Mouse (Mus musculus): ENCODE results near the gene E130309D02Rik. TPM values are rescaled to one million over a fixed set of nuclear protein-coding genes. Genes with fewer than 3 reads are reported as not detected.

The E130309D02Rik gene
- total and polyA plus RNA-seq, 3 experiments = 13.1 to 17.5 (median 16.9) TPM

- Histone ChIP-seq H3K4me1 (ENCODE audit: control insufficient read depth, insufficient read depth, low read length) (peaks cover 2% of the 10 kb centered on the region; the same call in 1 of the 2 replicates), H3K4me3 (no peak overlapping the region), H3K27me3 (ENCODE audit: control insufficient read depth, insufficient read depth, low read length) (no peaks in the 10 kb centered on the region), H3K79me2 (replicated peaks; ENCODE audit: control insufficient read depth, insufficient read depth, low read length) (no peaks in the 10 kb centered on the region), H3K36me3 (ENCODE audit: control insufficient read depth, insufficient read depth, low read length) (no peaks in the 10 kb centered on the region), H3K27ac (no peak overlapping the region), H3K9ac (ENCODE audit: low read depth, low read length) (no peak overlapping the region)
- intact Hi-C loops (cut with DNase I) = no loop called here
- WGBS = 85% methylated on average over 10 of the region's 10 CpGs
- no peak for DNase-seq
- TF ChIP-seq CTCF (IDR thresholded peaks at IDR 0.05) (no peak), EP300 (IDR thresholded peaks at IDR 0.05; ENCODE audit: insufficient read depth, low read depth, low read length) (no peak), POLR2A (IDR thresholded peaks at IDR 0.05; ENCODE audit: insufficient read depth, low read depth, low read length) (no peak)
These were observed 50.5 kb downstream of the E130309D02Rik start for GRCm38 (mm10) chr5:143264689-143265088.

DNA sequence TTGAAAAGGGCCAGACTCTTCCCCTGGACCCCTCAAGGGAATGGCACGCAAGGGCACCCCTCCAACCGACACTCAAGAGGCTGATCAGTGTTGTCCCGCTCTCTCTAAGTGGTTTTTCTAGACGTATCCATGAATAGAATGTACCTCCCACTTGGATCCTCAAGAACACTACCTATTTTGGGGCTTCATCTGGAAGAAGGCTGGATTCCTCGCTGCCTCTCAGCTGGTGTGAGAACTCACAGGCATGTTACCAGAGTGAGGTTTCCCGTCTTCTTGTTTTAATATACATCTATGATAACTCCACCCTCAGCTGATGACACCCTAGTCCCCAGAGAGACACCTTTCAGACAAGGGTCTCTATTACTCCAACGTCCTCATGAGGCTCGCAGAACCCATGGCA, 53.5 kb downstream of the E130309D02Rik start:
- H3K4me3 ChIP-seq = no peak overlapping the region
- no peaks in the 10 kb centered on the region for H3K79me2 ChIP-seq (replicated peaks; ENCODE audit: control insufficient read depth, insufficient read depth, low read length)
- 87% methylated on average over 8 of the region's 8 CpGs for WGBS
- H3K4me1 ChIP-seq (ENCODE audit: control insufficient read depth, insufficient read depth, low read length) = no peaks in the 10 kb centered on the region
- no peak for DNase-seq
- no peak overlapping the region for H3K27ac ChIP-seq
- TF ChIP-seq EP300 (IDR thresholded peaks at IDR 0.05; ENCODE audit: insufficient read depth, low read depth, low read length) = no peak
- TF ChIP-seq POLR2A (IDR thresholded peaks at IDR 0.05; ENCODE audit: insufficient read depth, low read depth, low read length) = no peak
- no peak for TF ChIP-seq CTCF (IDR thresholded peaks at IDR 0.05)
- intact Hi-C loops (cut with DNase I) = no loop called here
- no peak overlapping the region for H3K9ac ChIP-seq (ENCODE audit: low read depth, low read length)
- H3K27me3 ChIP-seq (ENCODE audit: control insufficient read depth, insufficient read depth, low read length) = no peaks in the 10 kb centered on the region
- no peaks in the 10 kb centered on the region for H3K36me3 ChIP-seq (ENCODE audit: control insufficient read depth, insufficient read depth, low read length)

- 93% methylated on average over 5 of the region's 5 CpGs for whole genome bisulfite sequencing
- Histone ChIP-seq H3K4me1 (ENCODE audit: control insufficient read depth, insufficient read depth, low read length) (no peaks in the 10 kb centered on the region), H3K4me3 (no peak overlapping the region), H3K9ac (ENCODE audit: low read depth, low read length) (no peak overlapping the region), H3K27ac (no peak overlapping the region), H3K27me3 (ENCODE audit: control insufficient read depth, insufficient read depth, low read length) (peaks cover 10% of the 10 kb centered on the region), H3K79me2 (replicated peaks; ENCODE audit: control insufficient read depth, insufficient read depth, low read length) (no peaks in the 10 kb centered on the region), H3K36me3 (ENCODE audit: control insufficient read depth, insufficient read depth, low read length) (no peaks in the 10 kb centered on the region)
- no peak for DNase-seq
- no peak for TF ChIP-seq POLR2A (IDR thresholded peaks at IDR 0.05; ENCODE audit: insufficient read depth, low read depth, low read length)
- TF ChIP-seq EP300 (IDR thresholded peaks at IDR 0.05; ENCODE audit: insufficient read depth, low read depth, low read length) = no peak
- no peak for TF ChIP-seq CTCF (IDR thresholded peaks at IDR 0.05)
- intact Hi-C loops (cut with DNase I) = no loop called here
These were observed 59.4 kb downstream of the E130309D02Rik start for GRCm38 (mm10) chr5:143255802-143256201.

GRCm38 (mm10) chr5:143255131-143255519, 60.0 kb downstream of the E130309D02Rik start:
- Histone ChIP-seq H3K79me2 (replicated peaks; ENCODE audit: control insufficient read depth, insufficient read depth, low read length) (no peaks in the 10 kb centered on the region), H3K36me3 (ENCODE audit: control insufficient read depth, insufficient read depth, low read length) (no peaks in the 10 kb centered on the region), H3K9ac (ENCODE audit: low read depth, low read length) (no peak overlapping the region), H3K27me3 (ENCODE audit: control insufficient read depth, insufficient read depth, low read length) (peaks cover 10% of the 10 kb centered on the region), H3K4me3 (no peak overlapping the region), H3K4me1 (ENCODE audit: control insufficient read depth, insufficient read depth, low read length) (no peaks in the 10 kb centered on the region), H3K27ac (no peak overlapping the region)
- DNase-seq = no peak
- intact Hi-C loops (cut with DNase I) = no loop called here
- 60% methylated on average over 24 of the region's 24 CpGs for WGBS
- TF ChIP-seq POLR2A (IDR thresholded peaks at IDR 0.05; ENCODE audit: insufficient read depth, low read depth, low read length) = no peak
- TF ChIP-seq EP300 (IDR thresholded peaks at IDR 0.05; ENCODE audit: insufficient read depth, low read depth, low read length) = no peak
- no peak for TF ChIP-seq CTCF (IDR thresholded peaks at IDR 0.05)

DNA sequence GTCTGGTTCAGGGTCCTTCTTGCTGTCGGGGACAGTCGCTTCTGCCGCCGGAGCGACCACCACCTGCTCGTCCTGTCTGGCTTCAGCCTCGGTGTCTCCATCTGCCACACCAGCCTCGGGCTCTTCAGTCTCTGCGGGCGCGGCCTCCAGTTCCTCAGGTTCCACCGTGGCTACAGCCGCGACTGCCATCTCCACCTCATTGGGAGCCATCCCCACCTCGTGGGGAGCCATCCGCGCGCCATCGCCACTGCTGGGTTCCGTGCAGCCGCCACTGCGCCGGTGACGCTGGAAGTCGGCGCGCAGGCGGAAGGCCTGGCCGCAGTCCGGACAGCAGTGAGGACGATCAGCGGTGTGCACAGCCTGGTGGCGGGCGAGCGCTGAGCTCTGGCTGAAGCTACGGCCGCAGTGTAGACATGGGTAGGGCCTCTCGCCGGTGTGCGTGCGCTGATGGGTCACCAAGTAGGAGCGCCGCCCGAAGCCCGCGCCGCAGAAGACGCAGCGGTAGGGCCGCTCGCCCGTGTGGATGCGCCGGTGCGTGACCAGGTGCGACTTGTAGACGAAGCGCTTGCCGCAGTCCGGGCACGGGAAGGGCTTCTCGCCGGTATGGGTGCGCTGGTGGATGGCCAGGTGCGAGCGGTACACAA, 60.6 kb downstream of the E130309D02Rik start:
- H3K27me3 ChIP-seq (ENCODE audit: control insufficient read depth, insufficient read depth, low read length) = peaks cover 10% of the 10 kb centered on the region
- H3K36me3 ChIP-seq (ENCODE audit: control insufficient read depth, insufficient read depth, low read length) = no peaks in the 10 kb centered on the region

DNA sequence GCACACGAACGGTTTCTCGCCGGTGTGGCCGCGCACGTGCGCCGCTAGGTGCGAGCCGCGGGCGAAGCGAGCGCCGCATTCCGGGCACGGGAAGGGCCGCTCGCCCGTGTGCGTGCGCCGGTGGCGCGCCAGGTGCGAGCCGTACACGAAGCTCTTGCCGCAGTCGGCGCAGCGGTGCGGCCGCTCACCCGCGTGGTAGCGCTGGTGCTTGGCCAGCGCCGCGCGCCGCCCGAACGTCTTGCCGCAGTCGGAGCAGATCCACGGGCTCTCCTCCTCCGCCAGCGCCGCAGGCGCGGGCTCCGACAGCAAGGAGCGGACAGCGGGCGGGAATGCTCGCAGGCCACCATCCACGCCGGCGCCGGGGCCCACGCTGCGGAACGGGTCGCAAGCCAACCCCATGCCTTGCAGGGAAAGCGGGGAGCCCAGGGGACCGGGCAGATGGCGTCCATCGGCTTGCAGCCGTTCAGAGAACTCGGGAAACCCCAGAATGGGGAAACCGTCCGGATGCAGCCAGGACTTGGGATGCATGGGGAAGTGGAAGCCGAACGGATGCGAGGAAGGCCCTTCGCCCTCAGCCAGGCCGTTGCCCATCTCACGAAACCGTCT, 61.2 kb downstream of the E130309D02Rik start:
- Histone ChIP-seq H3K9ac (ENCODE audit: low read depth, low read length) (no peak overlapping the region), H3K79me2 (replicated peaks; ENCODE audit: control insufficient read depth, insufficient read depth, low read length) (no peaks in the 10 kb centered on the region), H3K27ac (no peak overlapping the region), H3K36me3 (ENCODE audit: control insufficient read depth, insufficient read depth, low read length) (no peaks in the 10 kb centered on the region), H3K4me3 (no peak overlapping the region), H3K4me1 (ENCODE audit: control insufficient read depth, insufficient read depth, low read length) (no peaks in the 10 kb centered on the region), H3K27me3 (ENCODE audit: control insufficient read depth, insufficient read depth, low read length) (peaks cover 10% of the 10 kb centered on the region)
- WGBS = 28% methylated on average over 81 of the region's 81 CpGs
- DNase-seq = no peak
- TF ChIP-seq EP300 (IDR thresholded peaks at IDR 0.05; ENCODE audit: insufficient read depth, low read depth, low read length) (no peak), POLR2A (IDR thresholded peaks at IDR 0.05; ENCODE audit: insufficient read depth, low read depth, low read length) (no peak), CTCF (IDR thresholded peaks at IDR 0.05) (no peak)
- intact Hi-C loops (cut with DNase I) = no loop called here

More for the DNA sequence above, 60.6 kb downstream of the E130309D02Rik start:
- TF ChIP-seq CTCF (IDR thresholded peaks at IDR 0.05) (no peak), POLR2A (IDR thresholded peaks at IDR 0.05; ENCODE audit: insufficient read depth, low read depth, low read length) (no peak), EP300 (IDR thresholded peaks at IDR 0.05; ENCODE audit: insufficient read depth, low read depth, low read length) (no peak)
- Histone ChIP-seq H3K4me1 (ENCODE audit: control insufficient read depth, insufficient read depth, low read length) (no peaks in the 10 kb centered on the region), H3K79me2 (replicated peaks; ENCODE audit: control insufficient read depth, insufficient read depth, low read length) (no peaks in the 10 kb centered on the region), H3K4me3 (no peak overlapping the region), H3K9ac (ENCODE audit: low read depth, low read length) (no peak overlapping the region), H3K27ac (no peak overlapping the region)
- 48% methylated on average over 66 of the region's 66 CpGs for WGBS
- intact Hi-C loops (cut with DNase I) = no loop called here
- DNase-seq = no peak

Data from heart, adult 2 months (tissue).